Mouse (Mus musculus): Measurements from ENCODE around the gene Eps8l2. TPM values are rescaled to one million over a fixed set of nuclear protein-coding genes. Genes with fewer than 3 reads are reported as not detected.

Gene Eps8l2
- polyA plus RNA-seq, 1 experiment from 2014 or later, result 3.4 TPM

GRCm38 (mm10) chr7:141363752-141364125 lies 25.1 kb downstream of the Eps8l2 start:
- ATAC-seq (replicated peaks; ENCODE audit: insufficient number of reproducible peaks, low FRiP score, low TSS enrichment, low read depth), result no peak
- Histone ChIP-seq H3K4me2 (ENCODE audit: low read depth, low read length) (no peak overlapping the region), H3K27ac (replicated peaks; ENCODE audit: low read depth, low read length) (no peak overlapping the region), H3K9ac (replicated peaks; ENCODE audit: low read length) (no peak overlapping the region), H3K9me3 (replicated peaks; ENCODE audit: control insufficient read depth, low read length) (no peaks in the 10 kb centered on the region), H3K27me3 (ENCODE audit: control insufficient read depth, insufficient read depth, low read length) (peaks cover 7% of the 10 kb centered on the region), H3K36me3 (replicated peaks; ENCODE audit: control insufficient read depth, insufficient read depth, low read depth, low read length) (no peaks in the 10 kb centered on the region), H3K4me1 (ENCODE audit: control insufficient read depth, insufficient read depth, low read length) (no peaks in the 10 kb centered on the region), H3K4me3 (ENCODE audit: low read depth, low read length) (no peak overlapping the region)
- no peak for DNase-seq (ENCODE audit: low spot score)
- 51% methylated on average over 2 of the region's 2 CpGs for WGBS

- WGBS, result 73% methylated on average over 5 of the region's 5 CpGs
These were observed 25.8 kb downstream of the Eps8l2 start for GRCm38 (mm10) chr7:141364349-141365048.

GRCm38 (mm10) chr7:141365049-141365445 lies 26.4 kb downstream of the Eps8l2 start:
- Histone ChIP-seq H3K4me3 (ENCODE audit: low read depth, low read length) (no peak overlapping the region), H3K4me1 (ENCODE audit: control insufficient read depth, insufficient read depth, low read length) (no peaks in the 10 kb centered on the region), H3K36me3 (replicated peaks; ENCODE audit: control insufficient read depth, insufficient read depth, low read depth, low read length) (no peaks in the 10 kb centered on the region), H3K9ac (replicated peaks; ENCODE audit: low read length) (no peak overlapping the region), H3K27me3 (ENCODE audit: control insufficient read depth, insufficient read depth, low read length) (peaks cover 7% of the 10 kb centered on the region), H3K4me2 (ENCODE audit: low read depth, low read length) (no peak overlapping the region), H3K27ac (replicated peaks; ENCODE audit: low read depth, low read length) (no peak overlapping the region), H3K9me3 (replicated peaks; ENCODE audit: control insufficient read depth, low read length) (no peaks in the 10 kb centered on the region)
- no peak for ATAC-seq (replicated peaks; ENCODE audit: insufficient number of reproducible peaks, low FRiP score, low TSS enrichment, low read depth)
- WGBS, result 51% methylated on average over 3 of the region's 3 CpGs
- no peak for DNase-seq (ENCODE audit: low spot score)

More at GRCm38 (mm10) chr7:141364349-141365048, 25.8 kb downstream of the Eps8l2 start:
- ATAC-seq (replicated peaks; ENCODE audit: insufficient number of reproducible peaks, low FRiP score, low TSS enrichment, low read depth) (no peak), DNase-seq (ENCODE audit: low spot score) (no peak)
- H3K4me1 ChIP-seq (ENCODE audit: control insufficient read depth, insufficient read depth, low read length), result no peaks in the 10 kb centered on the region
- peaks cover 7% of the 10 kb centered on the region for H3K27me3 ChIP-seq (ENCODE audit: control insufficient read depth, insufficient read depth, low read length)
- no peak overlapping the region for H3K4me3 ChIP-seq (ENCODE audit: low read depth, low read length)
- H3K9me3 ChIP-seq (replicated peaks; ENCODE audit: control insufficient read depth, low read length), result no peaks in the 10 kb centered on the region
- no peaks in the 10 kb centered on the region for H3K36me3 ChIP-seq (replicated peaks; ENCODE audit: control insufficient read depth, insufficient read depth, low read depth, low read length)
- H3K27ac ChIP-seq (replicated peaks; ENCODE audit: low read depth, low read length), result no peak overlapping the region
- no peak overlapping the region for H3K4me2 ChIP-seq (ENCODE audit: low read depth, low read length)
- H3K9ac ChIP-seq (replicated peaks; ENCODE audit: low read length), result no peak overlapping the region

- no peaks in the 10 kb centered on the region for H3K27me3 ChIP-seq (ENCODE audit: control insufficient read depth, insufficient read depth, low read length)
- H3K4me3 ChIP-seq (ENCODE audit: low read depth, low read length), result no peak overlapping the region
- ATAC-seq (replicated peaks; ENCODE audit: insufficient number of reproducible peaks, low FRiP score, low TSS enrichment, low read depth), result no peak
- no peak for DNase-seq (ENCODE audit: low spot score)
- H3K27ac ChIP-seq (replicated peaks; ENCODE audit: low read depth, low read length), result no peak overlapping the region
- H3K9ac ChIP-seq (replicated peaks; ENCODE audit: low read length), result no peak overlapping the region
- no peaks in the 10 kb centered on the region for H3K4me1 ChIP-seq (ENCODE audit: control insufficient read depth, insufficient read depth, low read length)
- H3K36me3 ChIP-seq (replicated peaks; ENCODE audit: control insufficient read depth, insufficient read depth, low read depth, low read length), result no peaks in the 10 kb centered on the region
- WGBS, result 83% methylated on average over 4 of the region's 4 CpGs
- no peaks in the 10 kb centered on the region for H3K9me3 ChIP-seq (replicated peaks; ENCODE audit: control insufficient read depth, low read length)
- no peak overlapping the region for H3K4me2 ChIP-seq (ENCODE audit: low read depth, low read length)
These were observed 28.7 kb downstream of the Eps8l2 start for GRCm38 (mm10) chr7:141367358-141367757.

- no peaks in the 10 kb centered on the region for H3K27me3 ChIP-seq (ENCODE audit: control insufficient read depth, insufficient read depth, low read length)
- H3K36me3 ChIP-seq (replicated peaks; ENCODE audit: control insufficient read depth, insufficient read depth, low read depth, low read length), result no peaks in the 10 kb centered on the region
- DNase-seq (ENCODE audit: low spot score) (no peak), ATAC-seq (replicated peaks; ENCODE audit: insufficient number of reproducible peaks, low FRiP score, low TSS enrichment, low read depth) (no peak)
- H3K4me2 ChIP-seq (ENCODE audit: low read depth, low read length), result no peak overlapping the region
- 68% methylated on average over 5 of the region's 5 CpGs for WGBS
- no peak overlapping the region for H3K9ac ChIP-seq (replicated peaks; ENCODE audit: low read length)
- no peaks in the 10 kb centered on the region for H3K9me3 ChIP-seq (replicated peaks; ENCODE audit: control insufficient read depth, low read length)
- H3K27ac ChIP-seq (replicated peaks; ENCODE audit: low read depth, low read length), result no peak overlapping the region
- H3K4me1 ChIP-seq (ENCODE audit: control insufficient read depth, insufficient read depth, low read length), result no peaks in the 10 kb centered on the region
- no peak overlapping the region for H3K4me3 ChIP-seq (ENCODE audit: low read depth, low read length)
These were observed 31.2 kb downstream of the Eps8l2 start for GRCm38 (mm10) chr7:141369918-141370317.

GRCm38 (mm10) chr7:141371942-141372595 lies 33.4 kb downstream of the Eps8l2 start:
- Histone ChIP-seq H3K9me3 (replicated peaks; ENCODE audit: control insufficient read depth, low read length) (no peaks in the 10 kb centered on the region), H3K4me3 (ENCODE audit: low read depth, low read length) (no peak overlapping the region), H3K27me3 (ENCODE audit: control insufficient read depth, insufficient read depth, low read length) (no peaks in the 10 kb centered on the region), H3K36me3 (replicated peaks; ENCODE audit: control insufficient read depth, insufficient read depth, low read depth, low read length) (no peaks in the 10 kb centered on the region), H3K27ac (replicated peaks; ENCODE audit: low read depth, low read length) (no peak overlapping the region), H3K4me1 (ENCODE audit: control insufficient read depth, insufficient read depth, low read length) (no peaks in the 10 kb centered on the region), H3K4me2 (ENCODE audit: low read depth, low read length) (no peak overlapping the region), H3K9ac (replicated peaks; ENCODE audit: low read length) (no peak overlapping the region)
- DNase-seq (ENCODE audit: low spot score) (no peak), ATAC-seq (replicated peaks; ENCODE audit: insufficient number of reproducible peaks, low FRiP score, low TSS enrichment, low read depth) (no peak)
- 57% methylated on average over 6 of the region's 6 CpGs for WGBS

GRCm38 (mm10) chr7:141373611-141374010 lies 34.9 kb downstream of the Eps8l2 start:
- Histone ChIP-seq H3K4me3 (ENCODE audit: low read depth, low read length) (no peak overlapping the region), H3K9me3 (replicated peaks; ENCODE audit: control insufficient read depth, low read length) (no peaks in the 10 kb centered on the region), H3K27me3 (ENCODE audit: control insufficient read depth, insufficient read depth, low read length) (no peaks in the 10 kb centered on the region), H3K4me1 (ENCODE audit: control insufficient read depth, insufficient read depth, low read length) (no peaks in the 10 kb centered on the region), H3K4me2 (ENCODE audit: low read depth, low read length) (no peak overlapping the region), H3K36me3 (replicated peaks; ENCODE audit: control insufficient read depth, insufficient read depth, low read depth, low read length) (no peaks in the 10 kb centered on the region), H3K27ac (replicated peaks; ENCODE audit: low read depth, low read length) (no peak overlapping the region), H3K9ac (replicated peaks; ENCODE audit: low read length) (no peak overlapping the region)
- ATAC-seq (replicated peaks; ENCODE audit: insufficient number of reproducible peaks, low FRiP score, low TSS enrichment, low read depth) (no peak), DNase-seq (ENCODE audit: low spot score) (no peak)
- WGBS, result 68% methylated on average over 6 of the region's 6 CpGs

GRCm38 (mm10) chr7:141374399-141374798 lies 35.7 kb downstream of the Eps8l2 start:
- Histone ChIP-seq H3K36me3 (replicated peaks; ENCODE audit: control insufficient read depth, insufficient read depth, low read depth, low read length) (no peaks in the 10 kb centered on the region), H3K4me2 (ENCODE audit: low read depth, low read length) (no peak overlapping the region), H3K4me1 (ENCODE audit: control insufficient read depth, insufficient read depth, low read length) (no peaks in the 10 kb centered on the region), H3K4me3 (ENCODE audit: low read depth, low read length) (no peak overlapping the region), H3K27ac (replicated peaks; ENCODE audit: low read depth, low read length) (no peak overlapping the region), H3K27me3 (ENCODE audit: control insufficient read depth, insufficient read depth, low read length) (no peaks in the 10 kb centered on the region), H3K9me3 (replicated peaks; ENCODE audit: control insufficient read depth, low read length) (no peaks in the 10 kb centered on the region), H3K9ac (replicated peaks; ENCODE audit: low read length) (no peak overlapping the region)
- DNase-seq (ENCODE audit: low spot score), result no peak
- no peak for ATAC-seq (replicated peaks; ENCODE audit: insufficient number of reproducible peaks, low FRiP score, low TSS enrichment, low read depth)
